Mouse (Mus musculus) ES-Bruce4 (cell line): Measurements from ENCODE around the gene Asap3. TPM values are rescaled to one million over a fixed set of nuclear protein-coding genes. Genes with fewer than 3 reads are reported as not detected.

Experiments used
- H3K27ac ChIP-seq: 2 replicates; pipeline ENCODE4 v1.5.1; 2012; ENCODE audit warnings: low read length, inconsistent platforms; ENCODE audit not compliant: insufficient read depth
- H3K27me3 ChIP-seq: 2 replicates; pipeline ENCODE4 v1.6.1; 2012; ENCODE audit warnings: mild to moderate bottlenecking, low read length, inconsistent platforms; ENCODE audit not compliant: control insufficient read depth, poor library complexity, insufficient read depth, severe bottlenecking
- H3K36me3 ChIP-seq: 2 replicates; pipeline ENCODE4 v1.6.1; 2012; ENCODE audit warnings: inconsistent platforms, mild to moderate bottlenecking, low read length, moderate library complexity; ENCODE audit not compliant: control insufficient read depth, poor library complexity, insufficient read depth, severe bottlenecking
- H3K4me1 ChIP-seq: one replicate; pipeline ENCODE4 v1.8.1; 2011; ENCODE audit warnings: low read length; ENCODE audit not compliant: control insufficient read depth, insufficient read depth
- H3K4me3 ChIP-seq: 2 replicates; pipeline ENCODE4 v1.5.1; 2011; ENCODE audit warnings: low read depth, mild to moderate bottlenecking, low read length
- H3K9ac ChIP-seq: 2 replicates; pipeline ENCODE4 v1.6.1; 2012; ENCODE audit warnings: low read depth, mild to moderate bottlenecking, inconsistent platforms; ENCODE audit not compliant: poor library complexity, severe bottlenecking
- H3K9me3 ChIP-seq: replicated peaks from 2 replicates; pipeline ENCODE4 v1.6.1; 2012; ENCODE audit warnings: mild to moderate bottlenecking, low read length, inconsistent platforms; ENCODE audit not compliant: control insufficient read depth, poor library complexity, insufficient read depth, severe bottlenecking
- CTCF ChIP-seq: IDR thresholded peaks from one replicate; pipeline ENCODE4 v1.8.1; 2011; ENCODE audit warnings: low read depth, low read length
- EP300 ChIP-seq: IDR thresholded peaks from 2 replicates; pipeline ENCODE4 v1.6.1; 2011; ENCODE audit warnings: low read depth, low read length; ENCODE audit not compliant: insufficient read depth
- POLR2A ChIP-seq: IDR thresholded peaks from one replicate; pipeline ENCODE4 v1.8.1; 2011; ENCODE audit warnings: low read length; ENCODE audit not compliant: insufficient read depth
- polyA plus RNA-seq: library from polyadenylated mRNA; stranded (reverse); fragments of >200 nt; gene quantifications from 2 replicates; pipeline ENCODE4 v1.2.4, GENCODE M21; 2011; ENCODE audit warnings: low read depth; ENCODE audit not compliant: missing spikeins, insufficient read depth, insufficient read length

The Asap3 gene
- polyA plus RNA-seq, 1 experiment = 7.2 TPM

DNA sequence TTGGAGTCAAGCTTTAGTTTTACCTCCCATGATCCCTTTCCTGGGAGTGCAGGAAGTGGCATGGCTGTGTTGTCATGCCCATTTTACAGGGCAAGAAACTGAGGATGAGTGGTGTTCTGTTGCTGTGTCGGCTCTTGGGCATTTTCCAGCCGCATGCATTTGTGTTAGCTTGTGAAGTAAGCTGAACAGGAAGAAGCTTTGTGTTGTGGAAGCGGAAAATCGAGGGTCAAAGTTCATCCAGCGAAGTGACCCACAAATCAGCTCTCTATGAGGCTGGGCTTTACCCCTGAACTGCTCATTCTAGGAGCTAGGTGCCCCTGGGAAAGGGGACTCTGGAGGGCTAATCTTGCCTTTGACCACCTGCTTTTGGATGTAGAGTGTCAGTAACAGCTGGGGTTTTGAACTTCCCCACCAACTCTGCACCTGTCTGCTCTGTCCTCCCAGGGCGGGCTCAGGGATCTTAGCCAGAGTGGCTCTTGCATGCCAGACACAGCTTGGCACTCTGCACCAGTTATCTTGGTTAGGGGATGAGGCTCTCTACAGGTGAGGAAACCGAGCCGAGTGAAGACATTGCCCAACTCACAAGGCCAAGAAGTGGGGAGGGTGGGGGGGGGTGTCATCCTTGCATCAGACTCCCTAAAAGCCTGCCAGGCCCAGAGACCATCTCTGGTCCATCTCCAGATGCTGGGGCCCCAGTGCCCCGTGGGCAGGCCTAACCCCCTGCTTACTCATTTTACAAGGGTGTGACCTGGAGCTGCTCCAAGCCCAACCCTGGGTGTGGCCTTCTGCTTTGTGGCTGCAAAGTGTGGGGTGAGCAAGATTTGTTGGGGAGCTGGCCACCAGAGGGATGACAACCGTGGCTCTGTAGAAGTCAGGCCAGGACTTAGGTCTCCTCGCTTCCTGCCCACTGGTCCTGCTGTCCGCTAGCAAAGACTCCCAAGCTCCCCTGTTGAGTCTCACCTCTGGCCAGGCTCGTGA, 31.7 kb upstream of the Asap3 start:
- Histone ChIP-seq H3K4me3 (0 out of 2 replicates have a peak overlapping the region, but pooled peaks have one; percentile 9), H3K27me3 (no peaks in the 10 kb centered on the region), H3K36me3 (no peaks in the 10 kb centered on the region), H3K9me3 (no peaks in the 10 kb centered on the region), H3K4me1 (peaks cover 18% of the 10 kb centered on the region), H3K27ac (0 out of 2 replicates have a peak overlapping the region, but pooled peaks have one; percentile 22), H3K9ac (0 out of 2 replicates have a peak overlapping the region, but pooled peaks have one; percentile 67)
- no peak for TF ChIP-seq EP300
- TF ChIP-seq CTCF = no peak
- TF ChIP-seq POLR2A = no peak

DNA sequence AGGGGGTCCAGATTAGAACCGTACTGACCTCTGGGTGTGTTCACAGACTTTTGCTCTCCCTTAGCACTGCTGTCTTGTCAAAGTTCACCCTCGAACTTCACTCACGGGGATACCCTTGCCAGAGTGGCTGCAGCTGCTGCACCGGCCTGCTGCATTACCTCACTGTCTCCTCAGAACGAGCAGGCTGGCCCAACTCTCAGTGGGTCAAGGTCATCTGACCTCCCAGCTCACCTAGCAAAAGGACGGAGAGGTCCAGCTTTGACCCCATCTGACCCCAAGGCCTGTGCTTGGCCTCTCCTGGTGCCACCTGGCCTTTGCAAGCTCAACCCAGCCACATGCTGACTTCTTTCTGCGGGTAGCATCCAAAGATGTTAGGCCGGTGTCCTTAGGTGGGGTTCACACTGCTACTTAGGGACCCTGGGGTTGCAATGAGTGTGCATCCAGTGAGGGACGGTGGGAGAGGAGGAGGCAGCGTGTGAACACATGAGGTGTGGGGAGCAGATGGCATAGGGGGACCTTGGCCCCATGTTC, 30.1 kb upstream of the Asap3 start:
- TF ChIP-seq POLR2A = no peak
- TF ChIP-seq EP300 = no peak
- no peak for TF ChIP-seq CTCF
- no peak overlapping the region for H3K4me3 ChIP-seq
- H3K9me3 ChIP-seq = no peaks in the 10 kb centered on the region
- H3K27me3 ChIP-seq = no peaks in the 10 kb centered on the region
- peaks cover 18% of the 10 kb centered on the region for H3K4me1 ChIP-seq
- no peak overlapping the region for H3K9ac ChIP-seq
- H3K27ac ChIP-seq = peak overlapping the region; percentile 12; the same call in 1 of the 2 replicates
- H3K36me3 ChIP-seq = no peaks in the 10 kb centered on the region

DNA sequence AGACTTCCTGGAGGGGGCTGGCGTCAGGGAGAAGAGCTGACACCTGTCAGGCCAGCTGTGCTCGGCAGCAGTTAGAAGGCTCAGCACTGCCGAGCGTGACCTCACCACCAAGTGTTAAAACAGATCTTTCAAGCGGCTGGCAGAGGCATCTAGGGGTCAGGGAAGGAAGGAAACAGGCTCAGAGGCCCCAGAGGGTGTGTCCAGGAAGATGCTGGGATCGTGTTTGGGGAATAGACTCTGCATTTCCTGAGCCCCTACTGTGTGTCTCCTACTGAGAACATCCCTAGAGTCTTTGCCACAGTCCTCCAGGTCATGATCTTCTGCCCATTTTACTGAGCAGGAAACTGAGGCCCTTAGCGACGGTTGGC, 28.9 kb upstream of the Asap3 start:
- Histone ChIP-seq H3K4me3 (no peak overlapping the region), H3K27ac (peak overlapping the region; percentile 84), H3K4me1 (peaks cover 18% of the 10 kb centered on the region), H3K36me3 (no peaks in the 10 kb centered on the region), H3K9ac (no peak overlapping the region), H3K9me3 (no peaks in the 10 kb centered on the region), H3K27me3 (no peaks in the 10 kb centered on the region)
- TF ChIP-seq CTCF (no peak), EP300 (peak; percentile 67; the same call in 1 of the 2 replicates), POLR2A (no peak)

DNA sequence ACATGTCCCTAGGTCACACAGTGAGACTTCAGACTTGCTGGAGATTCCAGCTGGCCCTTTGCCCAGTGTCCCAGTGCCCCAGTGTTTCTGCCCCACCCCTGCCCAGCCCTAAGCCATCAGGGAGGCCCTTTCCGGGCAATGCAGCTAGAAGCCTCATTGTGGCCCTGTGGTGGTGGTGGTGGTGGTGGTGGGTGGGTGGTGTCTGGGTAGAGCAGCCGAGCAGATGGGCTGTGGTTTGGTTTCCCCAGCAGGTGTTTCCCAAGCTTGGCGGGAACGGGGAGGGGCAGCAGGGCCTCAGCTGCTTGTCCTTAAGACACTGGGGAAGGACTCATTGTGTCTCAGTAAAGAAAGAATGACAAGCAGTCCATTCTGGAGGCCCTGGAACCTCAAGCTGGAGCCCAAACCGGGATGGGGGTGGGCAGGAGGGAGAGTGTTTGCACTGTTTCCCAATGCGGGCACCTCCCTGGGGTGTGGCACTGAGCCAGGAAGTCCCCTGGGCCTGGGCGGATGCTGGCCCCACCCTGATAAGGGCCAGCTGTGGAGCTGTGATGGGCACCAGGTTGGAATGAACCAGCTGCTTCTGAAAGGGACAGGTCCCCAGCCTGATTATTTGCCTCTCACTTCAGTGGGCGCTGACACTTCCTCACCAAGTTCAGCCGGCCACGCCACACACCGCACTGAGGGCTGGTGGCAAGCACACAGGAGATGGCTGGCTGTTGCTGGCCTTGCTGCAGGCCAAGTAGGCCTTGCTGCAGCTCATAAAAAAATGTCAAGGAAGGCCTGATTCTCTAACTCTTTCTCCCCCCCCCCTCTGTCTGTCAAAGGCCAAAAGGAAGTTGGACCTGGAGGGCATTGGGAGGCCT, 28.3 kb upstream of the Asap3 start:
- Histone ChIP-seq H3K9ac (0 out of 2 replicates have a peak overlapping the region, but pooled peaks have one; percentile 24), H3K9me3 (no peaks in the 10 kb centered on the region), H3K27me3 (no peaks in the 10 kb centered on the region), H3K27ac (peak overlapping the region; percentile 84), H3K4me1 (peaks cover 18% of the 10 kb centered on the region), H3K4me3 (no peak overlapping the region), H3K36me3 (no peaks in the 10 kb centered on the region)
- TF ChIP-seq CTCF (no peak), EP300 (peak; percentile 74)

DNA sequence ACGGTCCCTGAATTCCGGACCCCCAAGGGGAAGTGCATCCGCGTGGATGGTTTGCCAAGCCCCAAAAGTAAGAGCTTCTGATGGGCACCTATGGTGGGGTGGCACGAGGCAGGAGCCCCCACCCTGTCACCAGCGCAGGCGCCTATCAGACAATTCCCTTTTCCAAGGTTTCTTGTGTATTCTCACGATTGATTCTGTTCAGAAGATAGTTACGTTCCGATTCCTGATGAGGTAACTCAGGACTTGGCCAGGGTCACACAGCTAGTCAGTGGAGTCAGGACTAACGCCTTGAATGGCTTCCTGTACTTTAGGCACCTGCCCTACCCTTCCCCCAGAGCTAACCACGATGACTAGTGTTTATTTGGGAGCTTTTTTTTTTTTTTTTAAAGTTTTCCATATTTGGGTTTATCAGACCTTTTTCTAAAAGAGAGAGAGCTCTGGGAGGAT, 27.7 kb upstream of the Asap3 start:
- no peaks in the 10 kb centered on the region for H3K27me3 ChIP-seq
- TF ChIP-seq CTCF (no peak), POLR2A (no peak), EP300 (no peak)
- no peaks in the 10 kb centered on the region for H3K36me3 ChIP-seq
- H3K4me1 ChIP-seq = peaks cover 16% of the 10 kb centered on the region
- peak overlapping the region; percentile 84; the same call in 1 of the 2 replicates for H3K27ac ChIP-seq
- no peak overlapping the region for H3K4me3 ChIP-seq
- no peaks in the 10 kb centered on the region for H3K9me3 ChIP-seq
- H3K9ac ChIP-seq = 0 out of 2 replicates have a peak overlapping the region, but pooled peaks have one; percentile 24
